Comparison of ENCODE assay signal across 11 mouse cellular contexts in genomic region chr4:124086801-124087200, GRCm38 (mm10).
"Had no signal": no experiment of that assay in that cellular context is flagged by ENCODE, and none has a peak within 500 bp of the region (broad histone marks: within the 10 kb centered on the region; RNA-seq: fewer than 3 reads in every experiment).

No protein-coding gene starts in this region.

- H3K27ac ChIP-seq: kidney, embryonic 15.5 days; left cerebral cortex, adult 2 months; liver, embryonic 13.5 days; macrophage had no signal

- H3K36me3 ChIP-seq: kidney, embryonic 15.5 days; liver, embryonic 13.5 days had no signal

- H3K9ac ChIP-seq: kidney, embryonic 15.5 days; liver, embryonic 13.5 days had no signal

- DNase-seq: kidney, adult 8-10 months; kidney, postnatal 10 days; kidney, postnatal 36 days; layer of hippocampus, postnatal 36 days; liver, embryonic 13.5 days; lung, adult 2 months; thymus, adult 18-20 months; thymus, postnatal 36 days had no signal

- H3K4me1 ChIP-seq: kidney, embryonic 15.5 days; liver, embryonic 13.5 days had no signal

- H3K4me3 ChIP-seq: kidney, embryonic 15.5 days; left cerebral cortex, adult 2 months; liver, embryonic 13.5 days had no signal

- H3K4me2 ChIP-seq: kidney, embryonic 15.5 days; liver, embryonic 13.5 days had no signal

- H3K27me3 ChIP-seq: kidney, embryonic 15.5 days; liver, embryonic 13.5 days had no signal

- H3K9me3 ChIP-seq: kidney, embryonic 15.5 days; liver, embryonic 13.5 days had no signal
